Mouse (Mus musculus): ENCODE results near the gene Zcwpw1.

- TF ChIP-seq CTCF (IDR thresholded peaks at IDR 0.05; ENCODE audit: extremely low read depth, insufficient read depth, low read length) = peak; percentile 42; the same call in 1 of the 2 replicates
- TF ChIP-seq POLR2A (IDR thresholded peaks at IDR 0.05; ENCODE audit: extremely low read depth, insufficient read depth, low read length) = no peak
Measured at GRCm38 (mm10) chr5:137738516-137738915, 49.1 kb upstream of the Zcwpw1 start.

Data from cortical plate, adult 2 months (tissue).